Mouse (Mus musculus) c-Kit-negative CD71-positive TER-119-positive erythroid progenitor cells, embryonic 14.5 days (primary cell): ENCODE measurements around the gene Abhd2.

Source experiments
- DNase-seq: peaks from one replicate; pipeline ENCODE4 v3.0.0-alpha.2; 2013; ENCODE audit warnings: low read depth, low spot score

The Abhd2 gene

DNA sequence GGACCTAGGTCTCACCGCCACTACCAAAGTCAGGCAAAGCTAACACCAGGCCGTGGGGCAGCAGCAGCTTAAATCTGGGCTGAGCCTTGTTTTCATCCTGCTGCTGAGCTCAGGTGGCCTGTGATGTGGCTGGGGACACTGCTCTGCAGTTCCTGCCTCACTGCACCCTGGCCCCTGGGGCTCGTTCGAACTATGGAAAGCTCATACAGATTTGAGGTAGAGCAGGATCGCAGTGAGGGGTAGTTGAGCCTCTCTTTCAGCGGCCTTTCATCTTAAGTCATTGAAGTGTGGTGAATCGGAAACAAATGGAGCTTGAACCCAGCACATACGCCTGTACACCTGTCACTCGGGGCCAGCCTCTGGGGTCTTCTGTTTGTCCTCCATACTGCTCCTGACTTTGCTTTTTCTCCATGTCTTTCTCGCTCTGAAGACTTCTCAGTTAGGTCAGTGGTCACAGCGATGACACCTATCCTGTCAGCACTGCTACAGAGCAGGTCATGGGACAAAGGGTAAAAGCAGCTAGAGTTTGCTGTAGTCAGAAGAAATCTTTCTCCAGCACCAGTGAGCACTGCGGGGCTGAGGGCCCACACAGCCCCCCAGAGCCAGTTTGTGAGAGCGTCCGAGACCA is 20.7 kb downstream of the Abhd2 start:
- no peak for DNase-seq

GRCm38 (mm10) chr7:79294449-79294980 is 21.5 kb downstream of the Abhd2 start:
- no peak for DNase-seq

GRCm38 (mm10) chr7:79295196-79295826 is 22.3 kb downstream of the Abhd2 start:
- no peak for DNase-seq

DNA sequence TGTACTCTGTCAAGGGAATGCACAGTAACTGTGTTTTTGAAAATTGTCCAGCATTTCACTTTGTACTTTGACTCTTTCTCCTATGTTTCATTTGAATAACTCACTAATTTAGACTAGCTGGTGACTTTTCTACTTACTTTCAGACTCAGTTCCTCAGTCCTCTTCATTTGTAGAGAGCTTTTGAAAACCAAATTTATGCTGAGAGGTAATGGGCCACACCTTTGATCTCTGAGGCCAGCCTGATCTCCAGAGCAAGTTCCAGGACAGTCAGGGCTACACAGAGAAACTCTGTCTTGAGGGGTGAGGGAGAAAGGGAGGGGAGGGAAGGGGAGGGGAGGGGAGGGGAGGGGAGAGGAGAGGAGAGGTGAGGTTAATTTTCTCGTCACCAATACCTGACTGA is 25.7 kb downstream of the Abhd2 start:
- DNase-seq = no peak

DNA sequence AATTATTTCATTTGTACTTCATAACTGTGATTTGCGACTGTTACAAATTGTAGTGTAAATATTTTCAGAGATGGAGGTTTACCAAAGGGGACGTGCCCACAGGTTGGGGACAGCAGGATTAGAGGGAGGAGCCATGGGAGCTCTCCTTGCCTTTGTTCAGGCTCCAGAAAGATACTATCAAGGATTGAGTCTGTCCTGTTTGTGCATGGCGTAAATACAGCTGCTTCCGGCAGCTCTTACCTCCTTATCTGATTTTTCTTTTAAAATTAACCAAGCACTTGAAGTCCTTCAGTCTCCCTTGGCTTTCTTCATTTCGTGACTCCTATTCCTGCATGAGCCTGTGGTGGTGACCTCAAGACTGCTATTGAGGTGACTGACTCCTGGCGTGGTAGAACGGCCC is 26.5 kb downstream of the Abhd2 start:
- no peak for DNase-seq

- DNase-seq = no peak
Observed at GRCm38 (mm10) chr7:79300432-79301151, 27.6 kb downstream of the Abhd2 start.

DNA sequence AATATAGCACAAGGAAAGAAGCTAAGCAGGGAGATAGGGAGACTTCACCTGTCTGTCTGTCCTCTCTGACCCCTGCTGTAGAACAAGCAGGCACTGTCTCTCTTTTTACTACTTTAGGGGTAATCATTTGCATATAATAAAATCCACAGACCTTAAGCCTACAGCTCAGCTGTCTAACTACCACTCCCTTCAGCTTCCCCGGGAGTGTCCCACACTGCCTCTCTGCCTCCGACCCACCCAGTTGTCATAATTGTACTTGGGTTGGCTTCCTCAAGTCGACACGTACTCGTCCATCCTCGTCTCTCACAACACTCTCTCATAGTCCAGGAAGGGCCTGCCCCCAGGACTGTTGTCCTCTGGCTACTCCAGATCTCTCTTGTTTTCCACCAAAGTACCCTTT is 29.1 kb downstream of the Abhd2 start:
- DNase-seq = no peak

DNA sequence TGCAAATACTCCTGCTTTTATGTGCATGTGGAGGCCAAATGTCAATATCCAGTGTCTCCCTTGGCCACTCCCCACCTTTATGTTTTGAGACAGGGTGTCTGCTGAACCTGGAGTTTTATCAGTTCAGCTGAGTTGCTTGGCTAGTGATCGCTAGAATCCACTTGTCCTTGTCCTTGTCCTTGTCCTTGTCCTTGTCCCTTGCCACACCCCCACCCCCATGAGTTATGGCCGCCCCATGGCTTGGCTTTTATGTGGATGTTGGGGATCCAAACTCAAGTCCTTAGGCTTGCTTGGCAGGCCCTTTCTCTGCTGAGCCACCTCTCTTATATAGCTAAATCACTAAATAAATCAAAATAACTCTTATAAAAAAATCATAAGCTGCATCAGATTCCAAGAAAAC is 29.6 kb downstream of the Abhd2 start:
- no peak for DNase-seq

- DNase-seq = no peak
Observed at GRCm38 (mm10) chr7:79303183-79303761, 30.3 kb downstream of the Abhd2 start.

DNA sequence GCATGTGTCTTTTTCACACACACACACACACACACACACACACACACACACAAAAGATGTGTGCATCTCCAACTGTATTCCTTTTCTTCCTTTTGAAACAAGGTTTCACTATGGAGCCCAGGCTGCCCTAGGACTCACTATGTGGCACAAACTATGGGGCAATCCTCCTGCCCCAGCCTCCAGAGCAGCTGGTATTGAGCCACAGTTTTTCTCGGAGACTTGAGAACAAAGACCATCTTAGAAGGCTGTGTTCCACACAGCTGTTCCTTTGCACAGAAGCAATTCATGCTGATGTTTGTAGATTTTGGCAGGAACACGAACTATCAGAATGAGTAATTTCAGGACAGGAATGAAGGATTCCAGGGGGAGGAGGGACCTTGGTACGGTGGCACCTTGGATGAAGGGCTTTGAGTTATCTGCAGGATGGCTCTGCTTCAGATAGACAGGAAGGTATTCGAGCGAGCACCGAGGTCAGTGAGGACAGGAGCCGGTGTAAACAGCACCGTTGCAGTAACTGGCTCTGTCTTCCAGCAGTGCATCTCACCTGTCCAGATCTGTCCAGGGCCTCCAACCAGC is 35.5 kb downstream of the Abhd2 start:
- no peak for DNase-seq

GRCm38 (mm10) chr7:79309247-79310190 is 36.5 kb downstream of the Abhd2 start:
- DNase-seq = no peak

- no peak for DNase-seq
Observed at GRCm38 (mm10) chr7:79310191-79310555, 37.2 kb downstream of the Abhd2 start.

DNA sequence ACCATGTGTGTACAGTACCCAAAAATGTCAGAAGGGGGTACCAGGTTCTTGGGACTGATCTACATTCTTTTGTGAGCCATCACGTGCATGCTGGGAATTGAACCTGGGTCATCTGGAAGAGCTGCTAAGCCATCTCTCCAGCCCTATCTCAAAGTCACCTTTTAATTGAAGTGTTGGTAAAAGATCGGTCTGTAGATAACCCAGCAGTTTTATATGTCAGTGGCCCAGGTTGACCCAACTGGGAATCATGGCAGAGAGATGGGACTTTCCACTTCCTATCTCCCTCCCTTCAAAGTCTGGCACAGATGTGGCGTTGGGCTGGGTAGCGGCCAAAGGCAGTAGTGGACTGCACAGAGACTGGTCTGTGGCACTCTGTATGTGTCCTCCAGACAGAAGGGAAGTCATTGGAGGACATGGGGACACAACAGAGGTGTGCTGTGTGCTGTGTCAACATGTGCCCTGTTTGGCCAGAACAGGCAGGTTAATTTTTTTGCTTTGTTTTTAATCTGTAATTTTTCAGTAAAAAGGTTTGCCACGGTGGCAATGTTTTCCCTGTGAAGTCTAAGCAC is 38.5 kb downstream of the Abhd2 start:
- no peak for DNase-seq

DNA sequence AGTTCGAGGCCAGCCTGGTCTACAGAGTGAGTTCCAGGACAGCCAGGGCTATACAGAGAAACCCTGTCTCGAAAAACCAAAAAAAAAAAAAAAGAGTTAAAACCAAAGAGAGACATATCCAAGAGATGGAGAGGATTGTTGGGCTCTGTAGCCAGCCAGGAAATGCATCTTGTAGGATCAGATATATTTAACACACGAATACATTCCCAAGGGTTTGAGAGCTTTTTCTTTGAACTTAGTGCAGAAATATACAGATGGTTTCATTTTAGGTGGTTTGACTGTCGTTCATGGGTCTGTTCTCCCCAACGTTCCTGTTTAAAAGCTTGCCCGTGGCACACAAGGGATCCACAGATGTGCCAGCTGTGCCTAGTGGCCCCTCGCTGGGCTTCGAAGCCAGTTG is 39.2 kb downstream of the Abhd2 start:
- no peak for DNase-seq

DNA sequence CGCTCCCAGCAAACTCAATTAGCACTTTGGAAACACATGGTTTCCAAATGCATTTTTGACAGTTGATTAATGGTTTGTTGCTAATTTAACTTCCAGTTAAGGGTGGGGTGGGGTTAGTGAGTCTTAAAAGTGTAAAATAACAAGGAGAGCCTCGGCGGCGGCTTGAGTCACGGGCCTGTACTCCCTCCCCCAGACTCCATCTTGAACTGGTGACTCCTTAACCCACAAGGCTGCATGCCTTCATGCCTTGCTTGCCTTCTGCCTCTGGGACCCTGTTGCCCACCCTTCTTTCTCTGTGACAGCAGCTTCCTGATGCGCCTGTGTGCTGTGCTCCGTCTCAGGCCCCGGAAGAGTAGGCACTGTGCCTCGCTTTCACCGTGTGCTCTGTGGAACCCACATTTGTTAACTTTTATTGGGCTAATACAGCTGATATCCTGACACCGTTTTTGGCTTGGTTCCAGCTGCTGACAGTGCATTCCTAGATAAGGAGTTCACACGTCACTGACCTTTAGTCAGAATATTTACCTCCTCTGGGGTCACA is 40.6 kb downstream of the Abhd2 start:
- DNase-seq = peak; percentile 41

GRCm38 (mm10) chr7:79314517-79314916 is 41.5 kb downstream of the Abhd2 start:
- no peak for DNase-seq

GRCm38 (mm10) chr7:79315149-79315548 is 42.1 kb downstream of the Abhd2 start:
- DNase-seq = no peak

- DNase-seq = no peak
Observed at GRCm38 (mm10) chr7:79316069-79316695, 43.2 kb downstream of the Abhd2 start.

- DNase-seq = no peak
Observed at GRCm38 (mm10) chr7:79317576-79317975, 44.6 kb downstream of the Abhd2 start.
